Comparison of ENCODE assay signal across 28 mouse cellular contexts in genomic region chr16:92282671-92283070, GRCm38 (mm10). TPM values are rescaled to one million over a fixed set of nuclear protein-coding genes. Genes with fewer than 3 reads are reported as not detected.
"Had no signal": no experiment of that assay in that cellular context is flagged by ENCODE, and none has a peak within 500 bp of the region (broad histone marks: within the 10 kb centered on the region; RNA-seq: fewer than 3 reads in every experiment).

No protein-coding gene starts in this region.

- H3K27ac ChIP-seq: kidney, embryonic 15.5 days; left cerebral cortex, adult 2 months; limb, embryonic 12.5 days; limb, embryonic 15.5 days; liver, embryonic 14.5 days; macrophage; midbrain, embryonic 12.5 days; midbrain, embryonic 15.5 days; neural tube, embryonic 12.5 days; neural tube, embryonic 15.5 days; stomach, embryonic 15.5 days had no signal

- H3K4me1 ChIP-seq: kidney, embryonic 15.5 days; midbrain, embryonic 12.5 days; midbrain, embryonic 15.5 days; neural tube, embryonic 12.5 days; neural tube, embryonic 15.5 days; stomach, embryonic 15.5 days had no signal

- H3K9me3 ChIP-seq: kidney, embryonic 15.5 days; limb, embryonic 12.5 days; limb, embryonic 15.5 days; midbrain, embryonic 12.5 days; midbrain, embryonic 15.5 days; neural tube, embryonic 12.5 days; neural tube, embryonic 15.5 days; stomach, embryonic 15.5 days had no signal

- H3K27me3 ChIP-seq: limb, embryonic 12.5 days; limb, embryonic 15.5 days; midbrain, embryonic 12.5 days; midbrain, embryonic 15.5 days; neural tube, embryonic 12.5 days; neural tube, embryonic 15.5 days; stomach, embryonic 15.5 days had no signal

- H3K4me2 ChIP-seq: kidney, embryonic 15.5 days; limb, embryonic 12.5 days; limb, embryonic 15.5 days; liver, embryonic 11.5 days; lung, embryonic 14.5 days; midbrain, embryonic 12.5 days; midbrain, embryonic 15.5 days; neural tube, embryonic 12.5 days; neural tube, embryonic 15.5 days; stomach, embryonic 15.5 days had no signal

- DNase-seq: kidney, postnatal 10 days; kidney, postnatal 36 days; layer of hippocampus, postnatal 36 days; liver, postnatal 0 days; lung, embryonic 14.5 days; right cerebral cortex, adult 18-20 months; right cerebral cortex, postnatal 14 days; spleen, adult 18-20 months; thymus, postnatal 25 days had no signal

- ATAC-seq: liver, postnatal 0 days; lung, postnatal 0 days; midbrain, embryonic 15.5 days had no signal

- H3K4me3 ChIP-seq: kidney, embryonic 15.5 days; left cerebral cortex, adult 2 months; limb, embryonic 12.5 days; limb, embryonic 15.5 days; midbrain, embryonic 12.5 days; midbrain, embryonic 15.5 days; neural tube, embryonic 12.5 days; neural tube, embryonic 15.5 days; stomach, embryonic 15.5 days had no signal

- H3K9ac ChIP-seq: kidney, embryonic 15.5 days; limb, embryonic 12.5 days; limb, embryonic 15.5 days; liver, embryonic 14.5 days; liver, postnatal 0 days; lung, embryonic 14.5 days; midbrain, embryonic 12.5 days; midbrain, embryonic 15.5 days; neural tube, embryonic 12.5 days; neural tube, embryonic 15.5 days; stomach, embryonic 15.5 days had no signal

- H3K36me3 ChIP-seq: kidney, embryonic 15.5 days; limb, embryonic 12.5 days; limb, embryonic 15.5 days; midbrain, embryonic 12.5 days; midbrain, embryonic 15.5 days; neural tube, embryonic 12.5 days; neural tube, embryonic 15.5 days; stomach, embryonic 15.5 days had no signal

RNA-seq across cellular contexts. Expression of gene Kcne2, which starts 9.5 kb away (rescaled TPM):
- total RNA-seq: megakaryocyte, adult 5-6 weeks had no signal
- polyA plus RNA-seq: liver, embryonic 14.5 days; liver, postnatal 0 days; macrophage; urinary bladder, adult 2 months had no signal

RNA-seq across cellular contexts. Expression of gene Fam243, which starts 38.6 kb away (rescaled TPM):
- total RNA-seq: layer of hippocampus, adult 8-10 months; layer of hippocampus, postnatal 10 days; layer of hippocampus, postnatal 36 days; left cerebral cortex, adult 2 months; left cerebral cortex, postnatal 10 days; left cerebral cortex, postnatal 36 days; megakaryocyte, adult 5-6 weeks had no signal
- polyA plus RNA-seq: kidney, embryonic 15.5 days; limb, embryonic 12.5 days; limb, embryonic 15.5 days; liver, embryonic 11.5 days; liver, postnatal 0 days; lung, embryonic 14.5 days; lung, postnatal 0 days; macrophage; midbrain, embryonic 12.5 days; neural tube, embryonic 12.5 days; neural tube, embryonic 15.5 days; stomach, embryonic 15.5 days; urinary bladder, adult 2 months had no signal
